ENCODE assay signal across 18 mouse cellular contexts in genomic region chr7:69536072-69536471, GRCm38 (mm10).
"Had no signal": no experiment of that assay in that cellular context is flagged by ENCODE, and none has a peak within 500 bp of the region (broad histone marks: within the 10 kb centered on the region; RNA-seq: fewer than 3 reads in every experiment).

No protein-coding gene starts in this region.

- H3K9me3 ChIP-seq: liver, embryonic 15.5 days; lung, embryonic 15.5 days; megakaryocyte, embryonic 14.5 days; stomach, embryonic 15.5 days had no signal

- H3K4me1 ChIP-seq: liver, embryonic 15.5 days; lung, embryonic 15.5 days; megakaryocyte, embryonic 14.5 days; stomach, embryonic 15.5 days had no signal

- H3K27ac ChIP-seq: liver, embryonic 15.5 days; lung, embryonic 15.5 days; macrophage; stomach, embryonic 15.5 days; stomach, postnatal 0 days had no signal

- H3K4me2 ChIP-seq: liver, embryonic 15.5 days; lung, embryonic 15.5 days; midbrain, embryonic 11.5 days; stomach, embryonic 15.5 days had no signal

- ATAC-seq: liver, postnatal 0 days; lung, postnatal 0 days; midbrain, embryonic 16.5 days had no signal

- H3K36me3 ChIP-seq: liver, embryonic 15.5 days; lung, embryonic 15.5 days; stomach, embryonic 15.5 days had no signal

- H3K27me3 ChIP-seq: liver, embryonic 15.5 days; lung, embryonic 15.5 days; megakaryocyte, embryonic 14.5 days; stomach, embryonic 15.5 days had no signal

- H3K4me3 ChIP-seq: liver, embryonic 15.5 days; lung, embryonic 15.5 days; megakaryocyte, embryonic 14.5 days; stomach, embryonic 15.5 days had no signal

- DNase-seq: liver, postnatal 0 days; lung, adult 2 months; lung, postnatal 14 days; lung, postnatal 36 days; midbrain, embryonic 14.5 days; right cerebral cortex, postnatal 14 days; thymus, adult 2 months; thymus, postnatal 25 days; thymus, postnatal 4 days had no signal

- H3K9ac ChIP-seq: liver, embryonic 15.5 days; liver, postnatal 0 days; lung, embryonic 15.5 days; stomach, embryonic 15.5 days had no signal
